Comparison of ENCODE assay signal across 19 mouse cellular contexts in genomic region chr9:46235196-46235595, GRCm38 (mm10). TPM values are rescaled to one million over a fixed set of nuclear protein-coding genes. Genes with fewer than 3 reads are reported as not detected.
A peak's percentile ranks its signal among the peaks of the same experiment; 100 is the strongest.
DNase-seq lines count a peak whose midpoint lies in the region; ATAC-seq and TF ChIP-seq lines count a peak whose summit lies in the region.
"Had no signal": no experiment of that assay in that cellular context is flagged by ENCODE, and none has a peak within 500 bp of the region (broad histone marks: within the 10 kb centered on the region; RNA-seq: fewer than 3 reads in every experiment).

No protein-coding gene starts in this region.

- no peaks in the 10 kb centered on the region for H3K27me3 ChIP-seq in cerebellum, adult 2 months (ENCODE audit: control insufficient read depth, insufficient read depth, low read length)
- H3K27me3 ChIP-seq in intestine, embryonic 15.5 days (replicated peaks) = no peaks in the 10 kb centered on the region
- H3K27me3 ChIP-seq: lung, embryonic 15.5 days; midbrain, embryonic 15.5 days had no signal

- no peak for TF ChIP-seq CTCF in cerebellum, adult 2 months (IDR thresholded peaks at IDR 0.05; ENCODE audit: borderline replicate concordance, insufficient read depth, low read depth, low read length)

- peak; percentile 71 for ATAC-seq in intestine, embryonic 15.5 days
- ATAC-seq: midbrain, embryonic 15.5 days had no signal

- peak; percentile 44 to 54 for DNase-seq in cerebellum, adult 2 months
- DNase-seq in cerebellum, postnatal 4 days (ENCODE audit: low spot score in 2 of 2) = no peak
- DNase-seq in adrenal gland, postnatal 36 days = peak; percentile 43 to 55
- peak; percentile 76 to 81 for DNase-seq in kidney, postnatal 36 days
- no peak for DNase-seq in layer of hippocampus, adult 9-11 months
- no peak for DNase-seq in embryo, embryonic 11 days
- DNase-seq: heart, adult 2 months; left cerebral cortex, postnatal 4 days; right cerebral cortex, postnatal 4 days; thymus, adult 2 months had no signal

- H3K4me2 ChIP-seq in intestine, embryonic 15.5 days (replicated peaks) = peak overlapping the region; percentile 33
- H3K4me2 ChIP-seq: lung, embryonic 15.5 days; midbrain, embryonic 15.5 days had no signal

- H3K9ac ChIP-seq in intestine, embryonic 15.5 days = peak overlapping the region; percentile 36; the same call in 1 of the 2 replicates
- H3K9ac ChIP-seq: lung, embryonic 15.5 days; midbrain, embryonic 15.5 days had no signal

- 38% methylated on average over 6 of the region's 6 CpGs for WGBS in cerebellum, adult 2 months
- WGBS in intestine, embryonic 15.5 days = 69% methylated on average over 6 of the region's 6 CpGs

- no peak overlapping the region for H3K4me3 ChIP-seq in cerebellum, adult 2 months (replicated peaks; ENCODE audit: insufficient read depth, low read depth, low read length)
- H3K4me3 ChIP-seq in intestine, embryonic 15.5 days (replicated peaks) = peak overlapping the region; percentile 10; the same call in 1 of the 2 replicates
- H3K4me3 ChIP-seq: heart, adult 2 months; lung, embryonic 15.5 days; midbrain, embryonic 15.5 days had no signal

- H3K27ac ChIP-seq in cerebellum, adult 2 months (ENCODE audit: insufficient read depth, low read length) = no peak overlapping the region
- peak overlapping the region; percentile 81 for H3K27ac ChIP-seq in intestine, embryonic 15.5 days
- H3K27ac ChIP-seq: heart, adult 2 months; lung, embryonic 15.5 days; midbrain, embryonic 15.5 days had no signal

- H3K9me3 ChIP-seq in intestine, embryonic 15.5 days = no peaks in the 10 kb centered on the region
- H3K9me3 ChIP-seq: lung, embryonic 15.5 days; midbrain, embryonic 15.5 days had no signal

- peaks cover 15% of the 10 kb centered on the region for H3K4me1 ChIP-seq in cerebellum, adult 2 months (ENCODE audit: control insufficient read depth, insufficient read depth, low read length)
- H3K4me1 ChIP-seq in intestine, embryonic 15.5 days (replicated peaks) = peaks cover 9% of the 10 kb centered on the region

- no peaks in the 10 kb centered on the region for H3K36me3 ChIP-seq in intestine, embryonic 15.5 days
- H3K36me3 ChIP-seq: lung, embryonic 15.5 days; midbrain, embryonic 15.5 days had no signal

- no peak for TF ChIP-seq POLR2A in cerebellum, adult 2 months (IDR thresholded peaks at IDR 0.05; ENCODE audit: borderline replicate concordance, insufficient read depth, low read length)

RNA-seq across cellular contexts. Expression of gene Apoc3, which starts 0.2 kb away (rescaled TPM):
- 0.57 and 0.88 TPM in 2 replicates for polyA plus RNA-seq in cerebellum, adult 2 months (2012; rRNA removed)
- total RNA-seq in adrenal gland, postnatal 36 days (2021) = 10 to 100 TPM in 1 of 2 experiments, 1 to 10 TPM in 1; 6.8 to 12.5 TPM
- 247 and 325 TPM in 2 replicates for polyA plus RNA-seq in intestine, embryonic 15.5 days (2015; fragmentation: Nextera tagmentation; extraction: Ambion mirVana)
- total RNA-seq: heart, adult 2 months; left cerebral cortex, postnatal 4 days; megakaryocyte progenitor cell, adult 5-6 weeks; MEL had no signal
- polyA plus RNA-seq: embryonic facial prominence, embryonic 11.5 days; heart, postnatal 0 days; lung, embryonic 15.5 days; midbrain, embryonic 15.5 days; neural tube, embryonic 11.5 days had no signal

RNA-seq across cellular contexts. Expression of gene Apoa4, which starts 5.3 kb away (rescaled TPM):
- polyA plus RNA-seq in cerebellum, adult 2 months (2012; rRNA removed) = 0.16 and 0.28 TPM in 2 replicates
- under 1 TPM in 1 of 2 experiments, not detected in 1; 0.17 TPM for total RNA-seq in adrenal gland, postnatal 36 days (2021)
- 576 and 837 TPM in 2 replicates for polyA plus RNA-seq in intestine, embryonic 15.5 days (2015; fragmentation: Nextera tagmentation; extraction: Ambion mirVana)
- total RNA-seq: heart, adult 2 months; layer of hippocampus, adult 8-10 months; left cerebral cortex, postnatal 4 days; megakaryocyte progenitor cell, adult 5-6 weeks; MEL had no signal
- polyA plus RNA-seq: embryonic facial prominence, embryonic 11.5 days; heart, postnatal 0 days; neural tube, embryonic 11.5 days had no signal

RNA-seq across cellular contexts. Expression of gene Apoa1, which starts 6.8 kb away (rescaled TPM):
- 2.7 and 3.0 TPM in 2 replicates for polyA plus RNA-seq in cerebellum, adult 2 months (2012; rRNA removed)
- 1 to 10 TPM in 1 of 2 experiments, under 1 TPM in 1; 0.36 to 6.4 TPM for total RNA-seq in adrenal gland, postnatal 36 days (2021)
- 1,502 and 1,827 TPM in 2 replicates for polyA plus RNA-seq in intestine, embryonic 15.5 days (2015; fragmentation: Nextera tagmentation; extraction: Ambion mirVana)
- total RNA-seq: heart, adult 2 months; megakaryocyte progenitor cell, adult 5-6 weeks had no signal

RNA-seq across cellular contexts. Expression of gene Apoa5, which starts 33.2 kb away (rescaled TPM):
- polyA plus RNA-seq in cerebellum, adult 2 months (2012; rRNA removed) = not detected in 2 replicates
- 1 to 10 TPM in 1 of 2 experiments, not detected in 1; 1.1 TPM for total RNA-seq in adrenal gland, postnatal 36 days (2021)
- 0.38 TPM in 2 replicates for polyA plus RNA-seq in intestine, embryonic 15.5 days (2015; fragmentation: Nextera tagmentation; extraction: Ambion mirVana)
- total RNA-seq: heart, adult 2 months; layer of hippocampus, adult 8-10 months; left cerebral cortex, postnatal 4 days; megakaryocyte progenitor cell, adult 5-6 weeks; MEL had no signal
- polyA plus RNA-seq: embryonic facial prominence, embryonic 11.5 days; heart, adult 2 months; heart, postnatal 0 days; lung, embryonic 15.5 days; midbrain, embryonic 15.5 days; neural tube, embryonic 11.5 days had no signal

RNA-seq across cellular contexts. Expression of gene Zpr1, which starts 37.7 kb away (rescaled TPM):
- polyA plus RNA-seq in cerebellum, adult 2 months (2012; rRNA removed) = 37.9 and 40.3 TPM in 2 replicates
- 10 to 100 TPM; 43.1 to 56.4 TPM for total RNA-seq in adrenal gland, postnatal 36 days (2021)
- 57.2 and 63.2 TPM in 2 replicates for polyA plus RNA-seq in intestine, embryonic 15.5 days (2015; fragmentation: Nextera tagmentation; extraction: Ambion mirVana)

Comparison
In these comparisons a context has a peak if more than half of its experiments do, and no peak if none do; other contexts are left out.
1. DNase-seq: peak in cerebellum, adult 2 months (2 of 2), adrenal gland, postnatal 36 days (2 of 2) and kidney, postnatal 36 days (2 of 2); none in cerebellum, postnatal 4 days (0 of 2), layer of hippocampus, adult 9-11 months (single experiment) and embryo, embryonic 11 days (single experiment).
2. RNA of gene Apoc3, which starts 0.2 kb away (polyA plus RNA-seq): 247 to 325 TPM in intestine, embryonic 15.5 days; 0.57 to 0.88 TPM in cerebellum, adult 2 months; every median in the first group is over 100 times any median in the second.
3. RNA of gene Apoa4, which starts 5.3 kb away (polyA plus RNA-seq): 576 to 837 TPM in intestine, embryonic 15.5 days; 0.16 to 0.28 TPM in cerebellum, adult 2 months; every median in the first group is over 100 times any median in the second.
4. RNA of gene Apoa1, which starts 6.8 kb away (polyA plus RNA-seq): 1,502 to 1,827 TPM in intestine, embryonic 15.5 days; 2.7 to 3.0 TPM in cerebellum, adult 2 months; every median in the first group is over 100 times any median in the second.